Mouse (Mus musculus) MEL (cell line): ENCODE results near the gene Slc12a1. TPM values are rescaled to one million over a fixed set of nuclear protein-coding genes. Genes with fewer than 3 reads are reported as not detected.

Experiments
- DNase-seq: peaks from one replicate; pipeline ENCODE4 v3.0.0; 2011; ENCODE audit warnings: low read depth, low spot score
- H3K27ac ChIP-seq: 2 replicates; pipeline ENCODE4 v1.5.1; 2012; ENCODE audit warnings: low read depth, mild to moderate bottlenecking, control low read depth, low read length, moderate library complexity; ENCODE audit not compliant: control insufficient read depth
- H3K27me3 ChIP-seq, 2 experiments: fragments of 150-350 bp in 1 of 2; sonication (generic) in 1 of 2; 2 replicates each; pipeline ENCODE4 v1.6.1; 2012; ENCODE audit warnings: low read length in 2 of 2, mild to moderate bottlenecking in 2 of 2, improper control_type of control experiment in 1 of 2, moderate library complexity in 1 of 2; ENCODE audit not compliant: insufficient read depth in 2 of 2, control insufficient read depth in 1 of 2
- H3K36me3 ChIP-seq, 2 experiments: 2 replicates each; pipeline ENCODE4 v1.6.1; 2012 to 2014; ENCODE audit warnings: low read length in 2 of 2, improper control_type of control experiment in 1 of 2, inconsistent platforms in 1 of 2, mild to moderate bottlenecking in 1 of 2; ENCODE audit not compliant: insufficient read depth in 2 of 2, control insufficient read depth in 1 of 2
- H3K4me1 ChIP-seq, 2 experiments: fragments of 150-350 bp in 1 of 2; sonication (generic) in 1 of 2; 2 replicates each; pipeline ENCODE4 v1.6.1; 2012; ENCODE audit warnings: low read length in 2 of 2, improper control_type of control experiment in 1 of 2, mild to moderate bottlenecking in 1 of 2; ENCODE audit not compliant: insufficient read depth in 2 of 2, control insufficient read depth in 1 of 2
- H3K4me3 ChIP-seq, 2 experiments: fragments of 150-350 bp in 1 of 2; sonication (generic) in 1 of 2; 2 replicates each; pipeline ENCODE4 v1.5.1; 2012; ENCODE audit warnings: low read depth in 2 of 2, low read length in 2 of 2, mild to moderate bottlenecking in 2 of 2, moderate library complexity in 2 of 2, control low read depth in 1 of 2, improper control_type of control experiment in 1 of 2; ENCODE audit not compliant: control insufficient read depth in 1 of 2, insufficient read depth in 1 of 2
- H3K79me2 ChIP-seq: 2 replicates; pipeline ENCODE4 v1.6.1; 2012; ENCODE audit warnings: mild to moderate bottlenecking, low read length, moderate library complexity; ENCODE audit not compliant: control insufficient read depth, poor library complexity, insufficient read depth
- H3K9ac ChIP-seq: 2 replicates; pipeline ENCODE4 v1.6.1; 2012; ENCODE audit warnings: low read depth, mild to moderate bottlenecking, control low read depth, low read length, moderate library complexity; ENCODE audit not compliant: control insufficient read depth, poor library complexity, severe bottlenecking
- H3K9me3 ChIP-seq: fragments of 150-350 bp; sonication (generic); replicated peaks from 2 replicates; pipeline ENCODE4 v1.6.1; 2012; ENCODE audit warnings: mild to moderate bottlenecking, low read length, improper control_type of control experiment, moderate library complexity; ENCODE audit not compliant: insufficient read depth
- CTCF ChIP-seq, 3 experiments: IDR thresholded peaks in 2 of 3; conservative IDR thresholded peaks in 1 of 3; 2 replicates each; pipeline ENCODE4 v1.5.1; 2011 to 2012; ENCODE audit warnings: low read length in 3 of 3, low read depth in 2 of 3, mild to moderate bottlenecking in 2 of 3, improper control_type of control experiment in 1 of 3, inconsistent platforms in 1 of 3, mixed read lengths in 1 of 3, moderate library complexity in 1 of 3; ENCODE audit not compliant: control insufficient read depth in 1 of 3, insufficient read depth in 1 of 3, poor library complexity in 1 of 3, severe bottlenecking in 1 of 3
- E2F4 ChIP-seq: IDR thresholded peaks from 2 replicates; pipeline ENCODE4 v1.6.1; 2011; ENCODE audit warnings: low read depth, low read length, improper control_type of control experiment, borderline replicate concordance
- EP300 ChIP-seq, 2 experiments: IDR thresholded peaks; 2 replicates each; pipeline ENCODE4 v1.6.1; 2011; ENCODE audit warnings: improper control_type of control experiment in 2 of 2, low read length in 2 of 2, low read depth in 1 of 2, mild to moderate bottlenecking in 1 of 2
- GATA1 ChIP-seq: IDR thresholded peaks from 2 replicates; pipeline ENCODE4 v1.6.1; 2011; ENCODE audit warnings: low read depth, low read length, improper control_type of control experiment
- HCFC1 ChIP-seq: IDR thresholded peaks from 2 replicates; pipeline ENCODE4 v1.6.1; 2012; ENCODE audit warnings: low read depth, mild to moderate bottlenecking, inconsistent platforms, low read length, improper control_type of control experiment, moderate library complexity
- MAZ ChIP-seq: IDR thresholded peaks from 2 replicates; pipeline ENCODE4 v1.6.1; 2012; ENCODE audit warnings: low read depth, mild to moderate bottlenecking, inconsistent platforms, low read length, improper control_type of control experiment
- MEF2A ChIP-seq: IDR thresholded peaks from 2 replicates; pipeline ENCODE4 v1.6.1; 2014; ENCODE audit warnings: low read depth, mild to moderate bottlenecking, inconsistent platforms, low read length, improper control_type of control experiment; ENCODE audit not compliant: poor library complexity, insufficient replicate concordance, severe bottlenecking; ENCODE audit errors: extremely low read depth
- MYB ChIP-seq: IDR thresholded peaks from 2 replicates; pipeline ENCODE4 v1.6.1; 2011; ENCODE audit warnings: mild to moderate bottlenecking, low read depth, low read length, improper control_type of control experiment
- POLR2AphosphoS2 ChIP-seq: IDR thresholded peaks from 2 replicates; pipeline ENCODE4 v1.6.1; 2011; ENCODE audit warnings: low read length, improper control_type of control experiment
- RAD21 ChIP-seq: IDR thresholded peaks from 2 replicates; pipeline ENCODE4 v1.6.1; 2011; ENCODE audit warnings: mild to moderate bottlenecking, low read depth, low read length, improper control_type of control experiment
- SMC3 ChIP-seq: IDR thresholded peaks from 2 replicates; pipeline ENCODE4 v1.6.1; 2011; ENCODE audit warnings: low read depth, low read length, improper control_type of control experiment
- UBTF ChIP-seq: IDR thresholded peaks from 2 replicates; pipeline ENCODE4 v1.6.1; 2012; ENCODE audit warnings: low read depth, mild to moderate bottlenecking, inconsistent platforms, low read length, improper control_type of control experiment, moderate library complexity, borderline replicate concordance; ENCODE audit not compliant: insufficient read depth
- USF1 ChIP-seq: IDR thresholded peaks from 2 replicates; pipeline ENCODE4 v1.6.1; 2014; ENCODE audit warnings: low read depth, mild to moderate bottlenecking, inconsistent platforms, low read length, improper control_type of control experiment, moderate library complexity
- ZC3H11A ChIP-seq: IDR thresholded peaks from 2 replicates; pipeline ENCODE4 v1.6.1; 2012; ENCODE audit warnings: low read depth, mild to moderate bottlenecking, inconsistent platforms, low read length, improper control_type of control experiment
- ZMIZ1 ChIP-seq: IDR thresholded peaks from 2 replicates; pipeline ENCODE4 v1.6.1; 2012; ENCODE audit warnings: low read depth, mild to moderate bottlenecking, inconsistent platforms, low read length, improper control_type of control experiment, moderate library complexity
- ZNF384 ChIP-seq: IDR thresholded peaks from 2 replicates; pipeline ENCODE4 v1.6.1; 2012; ENCODE audit warnings: low read depth, mild to moderate bottlenecking, inconsistent platforms, low read length, improper control_type of control experiment
- polyA plus RNA-seq, 2 experiments: library from polyadenylated mRNA; stranded (reverse) in 1 of 2; unstranded in 1 of 2; fragments of >175 nt in 1 of 2; fragments of >200 nt in 1 of 2; gene quantifications; 2 replicates each; pipeline versions ENCODE4 v1.2.1 to v1.2.4; 2012; ENCODE audit warnings: low replicate concordance in 2 of 2, low read depth in 1 of 2; ENCODE audit not compliant: insufficient read length in 2 of 2, insufficient read depth in 1 of 2, missing spikeins in 1 of 2
- total RNA-seq: library from RNA; depleted of rRNA; stranded (reverse); fragments of 300-350 nt; gene quantifications from 2 replicates; pipeline ENCODE4 v1.2.3, GENCODE M21; 2012

Gene Slc12a1
- total and polyA plus RNA-seq, 3 experiments, result not detected

DNA sequence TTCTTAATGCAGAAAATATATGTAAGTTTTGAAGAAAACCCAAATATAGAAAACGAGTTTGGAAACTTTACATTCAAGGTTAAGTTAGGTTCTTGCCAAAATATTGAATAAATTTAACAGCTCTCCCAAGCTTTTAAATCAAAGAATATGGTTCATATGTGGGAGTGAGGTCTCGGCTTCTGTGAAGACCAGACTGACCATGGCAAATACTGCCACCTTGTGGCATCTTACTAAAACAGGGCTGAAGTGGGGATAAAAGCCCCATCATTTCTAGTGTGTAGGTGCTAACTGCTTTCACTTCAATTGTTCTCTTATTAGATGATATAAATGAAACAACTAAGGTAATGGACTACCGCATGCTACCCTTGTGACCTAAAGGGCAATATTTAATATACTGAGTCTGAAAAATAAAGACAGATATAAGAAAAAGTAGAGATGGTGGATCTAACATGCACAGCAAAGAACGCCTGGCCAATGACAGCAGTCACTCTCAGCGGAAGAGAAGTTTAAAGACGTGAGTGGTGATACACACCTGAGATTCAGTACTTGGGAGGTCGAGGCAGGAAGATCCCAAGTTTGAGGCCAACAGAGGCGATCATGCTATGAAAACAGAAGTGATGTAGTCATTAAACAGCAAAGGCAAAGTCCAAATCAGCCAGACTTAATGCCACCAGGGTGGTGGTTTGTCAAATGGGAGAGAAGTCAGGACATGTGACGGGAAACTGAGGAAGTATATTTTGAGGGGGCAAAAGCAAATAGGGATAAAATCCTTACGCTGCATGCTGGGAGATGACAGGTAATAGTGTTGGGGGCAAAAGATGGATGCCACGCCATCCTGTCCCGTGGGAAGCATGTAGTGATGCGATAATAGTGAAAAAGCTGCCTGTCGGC is 107.2 kb downstream of the Slc12a1 start:
- Histone ChIP-seq H3K27me3 (no peaks in the 10 kb centered on the region), H3K79me2 (peaks cover 1% of the 10 kb centered on the region; the same call in 1 of the 2 replicates), H3K9me3 (no peaks in the 10 kb centered on the region), H3K4me1 (no peaks in the 10 kb centered on the region; a peak in 2 of 4 replicates), H3K36me3 (peaks cover 10 to 18% of the 10 kb centered on the region in 2 experiments), H3K4me3 (no peak overlapping the region), H3K27ac (no peak overlapping the region), H3K9ac (no peak overlapping the region)
- peak; percentile 67 for DNase-seq
- TF ChIP-seq ZMIZ1 (0 out of 2 replicates have a peak, but pooled peaks have one; percentile 61), POLR2AphosphoS2 (peak; percentile 66; the same call in 1 of the 2 replicates), EP300 (IDR thresholded peaks at IDR 0.05; ENCODE audit: low read depth in 1 of 2, low read length in 2 of 2) (no peak), HCFC1 (no peak), CTCF (IDR thresholded peaks at IDR 0.05 in 2 of 3, conservative IDR thresholded peaks at IDR 0.05 in 1 of 3; ENCODE audit: control insufficient read depth in 1 of 3, insufficient read depth in 1 of 3, low read depth in 2 of 3, low read length in 3 of 3, poor library complexity in 1 of 3, severe bottlenecking in 1 of 3) (peak; percentile 55 to 69 (median 62)), RAD21 (peak; percentile 47), SMC3 (peak; percentile 36), GATA1 (no peak), MYB (peak; percentile 4; the same call in 1 of the 2 replicates)

DNA sequence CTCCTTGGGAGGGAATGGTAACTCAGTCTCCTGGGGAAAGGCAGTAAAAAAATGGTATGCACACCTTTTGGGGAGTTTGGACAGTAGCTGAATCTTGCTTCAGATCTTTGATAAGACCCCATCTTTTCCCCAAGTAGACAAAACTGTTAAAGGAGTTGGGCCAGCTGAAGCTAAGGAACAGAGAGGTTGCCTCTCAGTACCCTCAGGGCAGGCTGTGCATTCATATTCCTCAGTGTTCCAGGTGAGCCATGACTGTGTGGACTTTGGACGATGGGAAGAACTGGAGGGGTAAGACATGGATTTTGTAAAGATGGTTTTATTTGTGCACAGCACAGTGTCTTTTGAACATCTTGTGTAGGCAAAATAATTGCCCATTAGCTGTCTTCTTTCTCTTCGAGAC is 108.0 kb downstream of the Slc12a1 start:
- peaks cover 1% of the 10 kb centered on the region; the same call in 1 of the 2 replicates for H3K79me2 ChIP-seq
- H3K4me3 ChIP-seq, result no peak overlapping the region
- H3K27ac ChIP-seq, result no peak overlapping the region
- H3K9ac ChIP-seq, result no peak overlapping the region
- H3K27me3 ChIP-seq, result no peaks in the 10 kb centered on the region
- H3K4me1 ChIP-seq, result no peaks in the 10 kb centered on the region; a peak in 2 of 4 replicates
- peaks cover 8 to 15% of the 10 kb centered on the region in 2 experiments for H3K36me3 ChIP-seq
- TF ChIP-seq USF1 (no peak), ZNF384 (no peak), MAZ (no peak), POLR2AphosphoS2 (no peak), SMC3 (no peak)
- DNase-seq, result no peak
- H3K9me3 ChIP-seq, result no peaks in the 10 kb centered on the region

DNA sequence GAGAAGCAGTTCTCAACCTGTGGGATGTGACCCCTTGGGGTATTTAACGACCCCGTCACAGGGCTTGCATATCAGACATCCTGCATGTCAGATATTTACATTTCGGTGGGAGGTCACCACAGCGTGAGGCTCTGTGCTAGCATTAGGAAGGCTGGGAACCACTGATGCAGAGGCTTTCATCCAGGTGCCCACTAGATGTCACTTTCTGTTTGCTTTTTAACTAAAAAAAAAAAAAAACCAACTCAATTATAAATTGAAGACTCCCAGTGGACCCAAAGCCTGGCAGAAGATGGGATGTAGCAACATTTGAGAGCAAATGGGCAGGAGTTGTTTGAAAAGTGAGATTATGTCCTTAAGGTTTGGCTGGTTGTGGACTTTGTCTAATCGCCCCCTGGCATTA is 110.8 kb downstream of the Slc12a1 start:
- H3K4me1 ChIP-seq, result no peaks in the 10 kb centered on the region; a peak in 1 of 4 replicates
- no peak overlapping the region for H3K9ac ChIP-seq
- no peaks in the 10 kb centered on the region for H3K79me2 ChIP-seq
- no peak for DNase-seq
- TF ChIP-seq ZC3H11A (peak; percentile 36; the same call in 1 of the 2 replicates), MEF2A (no peak), E2F4 (no peak), CTCF (IDR thresholded peaks at IDR 0.05 in 2 of 3, conservative IDR thresholded peaks at IDR 0.05 in 1 of 3; ENCODE audit: control insufficient read depth in 1 of 3, insufficient read depth in 1 of 3, low read depth in 2 of 3, low read length in 3 of 3, poor library complexity in 1 of 3, severe bottlenecking in 1 of 3) (peak; percentile 23 to 62 (median 30); a peak in 3 of 6 replicates), UBTF (no peak), ZNF384 (peak; percentile 94), RAD21 (peak; percentile 73), SMC3 (peak; percentile 63)
- peaks cover 0 to 3% of the 10 kb centered on the region in 2 experiments; a peak in 1 of 4 replicates for H3K36me3 ChIP-seq
- no peaks in the 10 kb centered on the region for H3K27me3 ChIP-seq
- H3K9me3 ChIP-seq, result no peaks in the 10 kb centered on the region
- no peak overlapping the region for H3K4me3 ChIP-seq
- no peak overlapping the region for H3K27ac ChIP-seq
